Mouse (Mus musculus) ES-Bruce4 (cell line): ENCODE results near the gene Dnajc1.

ENCODE experiments used
- CTCF ChIP-seq: IDR thresholded peaks from one replicate; pipeline ENCODE4 v1.8.1; 2011; ENCODE audit warnings: low read depth, low read length
- EP300 ChIP-seq: IDR thresholded peaks from 2 replicates; pipeline ENCODE4 v1.6.1; 2011; ENCODE audit warnings: low read depth, low read length; ENCODE audit not compliant: insufficient read depth
- POLR2A ChIP-seq: IDR thresholded peaks from one replicate; pipeline ENCODE4 v1.8.1; 2011; ENCODE audit warnings: low read length; ENCODE audit not compliant: insufficient read depth

DNA sequence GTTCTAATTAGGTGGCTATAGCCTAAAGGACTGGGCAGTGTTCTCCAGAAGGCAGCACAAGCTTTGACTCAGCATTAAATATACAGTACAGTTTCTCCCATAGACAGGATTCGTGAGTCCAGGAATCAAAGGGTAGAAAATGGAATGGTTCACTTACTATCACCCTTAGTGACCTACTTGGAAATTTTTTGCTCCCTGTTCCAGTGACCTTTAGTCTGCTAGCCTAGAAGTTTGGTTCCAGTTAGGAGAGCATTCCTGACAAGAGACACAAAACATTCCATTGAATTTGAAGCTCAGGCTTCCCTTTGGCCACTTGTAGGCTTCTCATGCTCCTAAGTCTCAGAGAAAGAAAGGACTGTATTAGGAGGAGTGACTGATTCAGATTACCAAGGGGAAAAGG lies 126.9 kb downstream of the Dnajc1 start:
- TF ChIP-seq CTCF (no peak), POLR2A (no peak), EP300 (no peak)
